Mouse (Mus musculus) CD4-positive, CD25-positive, alpha-beta regulatory T cell, adult 4 months (primary cell): ENCODE results near the gene Zbtb39. TPM values are rescaled to one million over a fixed set of nuclear protein-coding genes. Genes with fewer than 3 reads are reported as not detected.

Experiments
- polyA plus RNA-seq, 2 experiments: library from polyadenylated mRNA; unstranded; fragments of 100-300 nt; shearing (Covaris generic); gene quantifications; one replicate each; pipeline ENCODE4 v1.2.1; 2017

Gene Zbtb39
- polyA plus RNA-seq, 2 experiments from 2014 or later = 0.57 to 0.81 TPM

Other genes starting within 250 kb of the Zbtb39 start
- 1 to 10 TPM; 1.0 to 1.2 TPM for gene Stac3, start 237.9 kb upstream of the Zbtb39 start, polyA plus RNA-seq
- gene Ndufa4l2, start 224.6 kb upstream of the Zbtb39 start, polyA plus RNA-seq = not detected
- 10 to 100 TPM; 55.4 to 78.3 TPM for gene Shmt2, start 217.1 kb upstream of the Zbtb39 start, polyA plus RNA-seq
- gene Nxph4, start 205.0 kb upstream of the Zbtb39 start, polyA plus RNA-seq = not detected
- under 1 TPM; 0.30 to 0.96 TPM for gene Lrp1, start 118.4 kb upstream of the Zbtb39 start, polyA plus RNA-seq
- 100 to 1,000 TPM; 173 to 320 TPM for gene Stat6, start 96.6 kb upstream of the Zbtb39 start, polyA plus RNA-seq
- 1 to 10 TPM; 2.5 to 4.0 TPM for gene Nemp1, start 72.6 kb upstream of the Zbtb39 start, polyA plus RNA-seq
- 10 to 100 TPM in 1 of 2 experiments, 1 to 10 TPM in 1; 8.9 to 10.8 TPM for gene Nab2, start 71.0 kb upstream of the Zbtb39 start, polyA plus RNA-seq
- not detected for gene Myo1a, start 34.4 kb upstream of the Zbtb39 start, polyA plus RNA-seq
- gene Tac2, start 15.1 kb upstream of the Zbtb39 start, polyA plus RNA-seq = not detected
- under 1 TPM in 1 of 2 experiments, not detected in 1; 0.29 TPM for gene Gpr182, start 12.2 kb downstream of the Zbtb39 start, polyA plus RNA-seq
- gene Rdh1, start 20.2 kb downstream of the Zbtb39 start, polyA plus RNA-seq = under 1 TPM in 1 of 2 experiments, not detected in 1; 0.27 TPM
- under 1 TPM in 1 of 2 experiments, not detected in 1; 0.40 TPM for gene Rdh16f1, start 20.2 kb downstream of the Zbtb39 start, polyA plus RNA-seq
- gene Rdh9, start 36.8 kb downstream of the Zbtb39 start, polyA plus RNA-seq = 1 to 10 TPM in 1 of 2 experiments, not detected in 1; 1.5 TPM
- gene Rdh16, start 61.6 kb downstream of the Zbtb39 start, polyA plus RNA-seq = not detected
- not detected for gene Rdh19, start 110.4 kb downstream of the Zbtb39 start, polyA plus RNA-seq
- not detected for gene Rdh16f2, start 126.9 kb downstream of the Zbtb39 start, polyA plus RNA-seq
- not detected for gene Rdh7, start 149.3 kb downstream of the Zbtb39 start, polyA plus RNA-seq
- not detected for gene Sdr9c7, start 159.0 kb downstream of the Zbtb39 start, polyA plus RNA-seq